Mouse (Mus musculus) MEL (cell line): ENCODE measurements around the gene Rxfp4. TPM values are rescaled to one million over a fixed set of nuclear protein-coding genes. Genes with fewer than 3 reads are reported as not detected.

Experiments used
- DNase-seq: peaks from one replicate; pipeline ENCODE4 v3.0.0; 2011; ENCODE audit warnings: low read depth, low spot score
- H3K27ac ChIP-seq: 2 replicates; pipeline ENCODE4 v1.5.1; 2012; ENCODE audit warnings: low read depth, mild to moderate bottlenecking, control low read depth, low read length, moderate library complexity; ENCODE audit not compliant: control insufficient read depth
- H3K27me3 ChIP-seq, 2 experiments: fragments of 150-350 bp in 1 of 2; sonication (generic) in 1 of 2; 2 replicates each; pipeline ENCODE4 v1.6.1; 2012; ENCODE audit warnings: low read length in 2 of 2, mild to moderate bottlenecking in 2 of 2, improper control_type of control experiment in 1 of 2, moderate library complexity in 1 of 2; ENCODE audit not compliant: insufficient read depth in 2 of 2, control insufficient read depth in 1 of 2
- H3K36me3 ChIP-seq, 2 experiments: 2 replicates each; pipeline ENCODE4 v1.6.1; 2012 to 2014; ENCODE audit warnings: low read length in 2 of 2, improper control_type of control experiment in 1 of 2, inconsistent platforms in 1 of 2, mild to moderate bottlenecking in 1 of 2; ENCODE audit not compliant: insufficient read depth in 2 of 2, control insufficient read depth in 1 of 2
- H3K4me1 ChIP-seq, 2 experiments: fragments of 150-350 bp in 1 of 2; sonication (generic) in 1 of 2; 2 replicates each; pipeline ENCODE4 v1.6.1; 2012; ENCODE audit warnings: low read length in 2 of 2, improper control_type of control experiment in 1 of 2, mild to moderate bottlenecking in 1 of 2; ENCODE audit not compliant: insufficient read depth in 2 of 2, control insufficient read depth in 1 of 2
- H3K4me3 ChIP-seq, 2 experiments: fragments of 150-350 bp in 1 of 2; sonication (generic) in 1 of 2; 2 replicates each; pipeline ENCODE4 v1.5.1; 2012; ENCODE audit warnings: low read depth in 2 of 2, low read length in 2 of 2, mild to moderate bottlenecking in 2 of 2, moderate library complexity in 2 of 2, control low read depth in 1 of 2, improper control_type of control experiment in 1 of 2; ENCODE audit not compliant: control insufficient read depth in 1 of 2, insufficient read depth in 1 of 2
- H3K79me2 ChIP-seq: 2 replicates; pipeline ENCODE4 v1.6.1; 2012; ENCODE audit warnings: mild to moderate bottlenecking, low read length, moderate library complexity; ENCODE audit not compliant: control insufficient read depth, poor library complexity, insufficient read depth
- H3K9ac ChIP-seq: 2 replicates; pipeline ENCODE4 v1.6.1; 2012; ENCODE audit warnings: low read depth, mild to moderate bottlenecking, control low read depth, low read length, moderate library complexity; ENCODE audit not compliant: control insufficient read depth, poor library complexity, severe bottlenecking
- H3K9me3 ChIP-seq: fragments of 150-350 bp; sonication (generic); replicated peaks from 2 replicates; pipeline ENCODE4 v1.6.1; 2012; ENCODE audit warnings: mild to moderate bottlenecking, low read length, improper control_type of control experiment, moderate library complexity; ENCODE audit not compliant: insufficient read depth
- CTCF ChIP-seq, 3 experiments: IDR thresholded peaks in 2 of 3; conservative IDR thresholded peaks in 1 of 3; 2 replicates each; pipeline ENCODE4 v1.5.1; 2011 to 2012; ENCODE audit warnings: low read length in 3 of 3, low read depth in 2 of 3, mild to moderate bottlenecking in 2 of 3, improper control_type of control experiment in 1 of 3, inconsistent platforms in 1 of 3, mixed read lengths in 1 of 3, moderate library complexity in 1 of 3; ENCODE audit not compliant: control insufficient read depth in 1 of 3, insufficient read depth in 1 of 3, poor library complexity in 1 of 3, severe bottlenecking in 1 of 3
- EP300 ChIP-seq, 2 experiments: IDR thresholded peaks; 2 replicates each; pipeline ENCODE4 v1.6.1; 2011; ENCODE audit warnings: improper control_type of control experiment in 2 of 2, low read length in 2 of 2, low read depth in 1 of 2, mild to moderate bottlenecking in 1 of 2
- ETS1 ChIP-seq: IDR thresholded peaks from 2 replicates; pipeline ENCODE4 v1.6.1; 2012; ENCODE audit warnings: low read depth, mild to moderate bottlenecking, inconsistent platforms, low read length, improper control_type of control experiment, moderate library complexity
- HCFC1 ChIP-seq: IDR thresholded peaks from 2 replicates; pipeline ENCODE4 v1.6.1; 2012; ENCODE audit warnings: low read depth, mild to moderate bottlenecking, inconsistent platforms, low read length, improper control_type of control experiment, moderate library complexity
- JUND ChIP-seq: IDR thresholded peaks from 2 replicates; pipeline ENCODE4 v1.6.1; 2011; ENCODE audit warnings: low read depth, mild to moderate bottlenecking, improper control_type of control experiment, low read length
- KAT2A ChIP-seq: conservative IDR thresholded peaks from 2 replicates; pipeline ENCODE4 v1.6.1; 2012; ENCODE audit warnings: low read depth, low read length, improper control_type of control experiment, inconsistent platforms
- MAFK ChIP-seq: IDR thresholded peaks from 2 replicates; pipeline ENCODE4 v1.6.1; 2011; ENCODE audit warnings: low read depth, mild to moderate bottlenecking, low read length, improper control_type of control experiment, borderline replicate concordance
- MAX ChIP-seq: IDR thresholded peaks from 2 replicates; pipeline ENCODE4 v1.6.1; 2011; ENCODE audit warnings: low read length, improper control_type of control experiment
- MEF2A ChIP-seq: IDR thresholded peaks from 2 replicates; pipeline ENCODE4 v1.6.1; 2014; ENCODE audit warnings: low read depth, mild to moderate bottlenecking, inconsistent platforms, low read length, improper control_type of control experiment; ENCODE audit not compliant: poor library complexity, insufficient replicate concordance, severe bottlenecking; ENCODE audit errors: extremely low read depth
- MYC ChIP-seq: IDR thresholded peaks from 2 replicates; pipeline ENCODE4 v1.6.1; 2011; ENCODE audit warnings: low read depth, mild to moderate bottlenecking, low read length, improper control_type of control experiment, moderate library complexity
- NELFE ChIP-seq: IDR thresholded peaks from 2 replicates; pipeline ENCODE4 v1.6.1; 2011; ENCODE audit warnings: low read depth, low read length, improper control_type of control experiment
- NRF1 ChIP-seq: IDR thresholded peaks from 2 replicates; pipeline ENCODE4 v1.6.1; 2014; ENCODE audit warnings: low read depth, mild to moderate bottlenecking, inconsistent platforms, low read length, improper control_type of control experiment, moderate library complexity; ENCODE audit not compliant: poor library complexity, insufficient read depth, severe bottlenecking
- POLR2AphosphoS2 ChIP-seq: IDR thresholded peaks from 2 replicates; pipeline ENCODE4 v1.6.1; 2011; ENCODE audit warnings: low read length, improper control_type of control experiment
- POLR2AphosphoS5 ChIP-seq: IDR thresholded peaks from 2 replicates; pipeline ENCODE4 v1.6.1; 2012; ENCODE audit warnings: low read depth, borderline replicate concordance, mild to moderate bottlenecking, inconsistent platforms, low read length, moderate library complexity, mixed read lengths
- RAD21 ChIP-seq: IDR thresholded peaks from 2 replicates; pipeline ENCODE4 v1.6.1; 2011; ENCODE audit warnings: mild to moderate bottlenecking, low read depth, low read length, improper control_type of control experiment
- RCOR1 ChIP-seq: IDR thresholded peaks from 2 replicates; pipeline ENCODE4 v1.6.1; 2012; ENCODE audit warnings: low read depth, mild to moderate bottlenecking, inconsistent platforms, low read length, improper control_type of control experiment
- SMC3 ChIP-seq: IDR thresholded peaks from 2 replicates; pipeline ENCODE4 v1.6.1; 2011; ENCODE audit warnings: low read depth, low read length, improper control_type of control experiment
- TCF12 ChIP-seq: IDR thresholded peaks from 2 replicates; pipeline ENCODE4 v1.6.1; 2014; ENCODE audit warnings: low read depth, mild to moderate bottlenecking, inconsistent platforms, low read length, improper control_type of control experiment, moderate library complexity
- UBTF ChIP-seq: IDR thresholded peaks from 2 replicates; pipeline ENCODE4 v1.6.1; 2012; ENCODE audit warnings: low read depth, mild to moderate bottlenecking, inconsistent platforms, low read length, improper control_type of control experiment, moderate library complexity, borderline replicate concordance; ENCODE audit not compliant: insufficient read depth
- ZKSCAN1 ChIP-seq: IDR thresholded peaks from 2 replicates; pipeline ENCODE4 v1.6.1; 2012; ENCODE audit warnings: low read depth, mild to moderate bottlenecking, inconsistent platforms, low read length, improper control_type of control experiment, moderate library complexity
- polyA plus RNA-seq, 2 experiments: library from polyadenylated mRNA; stranded (reverse) in 1 of 2; unstranded in 1 of 2; fragments of >175 nt in 1 of 2; fragments of >200 nt in 1 of 2; gene quantifications; 2 replicates each; pipeline versions ENCODE4 v1.2.1 to v1.2.4; 2012; ENCODE audit warnings: low replicate concordance in 2 of 2, low read depth in 1 of 2; ENCODE audit not compliant: insufficient read length in 2 of 2, insufficient read depth in 1 of 2, missing spikeins in 1 of 2
- total RNA-seq: library from RNA; depleted of rRNA; stranded (reverse); fragments of 300-350 nt; gene quantifications from 2 replicates; pipeline ENCODE4 v1.2.3, GENCODE M21; 2012

Gene Rxfp4
- total and polyA plus RNA-seq, 3 experiments, result 0.06 to 0.08 TPM; not detected in 1

DNA sequence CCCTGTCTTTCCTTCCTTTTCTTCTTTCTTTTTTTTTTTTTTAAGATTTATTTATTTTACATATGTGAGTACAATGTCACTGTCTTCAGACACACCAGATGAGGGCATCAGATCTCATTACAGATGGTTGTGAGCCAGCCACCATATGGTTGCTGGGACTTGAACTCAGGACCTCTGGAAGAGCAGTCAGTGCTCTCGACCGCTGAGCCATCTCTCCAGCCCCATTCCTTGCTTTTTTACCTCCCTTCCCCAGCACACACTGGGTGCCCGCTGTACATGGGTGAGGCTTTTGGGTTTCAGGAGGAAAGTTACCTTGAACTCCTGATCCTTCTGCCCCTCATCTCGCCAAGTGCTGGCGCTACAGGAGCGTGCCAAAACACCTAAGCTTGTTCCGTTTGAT, 27.4 kb downstream of the Rxfp4 start:
- Histone ChIP-seq H3K27me3 (no peaks in the 10 kb centered on the region), H3K9me3 (no peaks in the 10 kb centered on the region), H3K4me1 (peaks cover 35 to 47% of the 10 kb centered on the region in 2 experiments), H3K79me2 (peaks cover 97% of the 10 kb centered on the region), H3K9ac (peak overlapping the region; percentile 19; the same call in 1 of the 2 replicates), H3K36me3 (peaks cover 23 to 44% of the 10 kb centered on the region in 2 experiments), H3K4me3 (no peak overlapping the region), H3K27ac (peak overlapping the region; percentile 97)
- no peak for TF ChIP-seq HCFC1
- no peak for DNase-seq

- Histone ChIP-seq H3K9ac (peak overlapping the region; percentile 85), H3K4me1 (peaks cover 40 to 52% of the 10 kb centered on the region in 2 experiments)
Measured at GRCm38 (mm10) chr3:88624951-88625350, 28.0 kb downstream of the Rxfp4 start.

DNA sequence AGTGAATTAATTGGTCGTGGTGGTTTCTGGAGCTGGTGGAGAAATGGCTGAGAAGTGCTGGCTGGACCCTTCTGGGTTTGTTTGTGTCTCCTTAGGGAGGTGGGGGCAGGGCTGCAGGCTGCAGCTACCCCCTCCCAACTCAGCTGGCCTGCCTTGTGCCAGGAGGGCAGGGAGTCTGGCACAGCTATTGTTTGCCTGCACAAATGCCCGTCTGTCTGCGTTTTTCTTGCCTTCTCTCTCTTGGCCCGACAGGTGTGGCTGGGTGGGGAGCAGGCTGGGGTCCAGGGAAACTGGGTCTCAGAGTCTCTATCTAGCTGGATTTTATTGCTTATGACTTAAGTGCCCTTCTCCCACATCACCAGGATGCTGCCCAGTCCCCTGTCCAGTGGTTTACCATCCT, 28.6 kb downstream of the Rxfp4 start:
- H3K79me2 ChIP-seq, result peaks cover 92% of the 10 kb centered on the region
- no peaks in the 10 kb centered on the region for H3K27me3 ChIP-seq
- peaks cover 44 to 58% of the 10 kb centered on the region in 2 experiments for H3K4me1 ChIP-seq
- no peak for DNase-seq
- H3K9me3 ChIP-seq, result no peaks in the 10 kb centered on the region
- H3K36me3 ChIP-seq, result peaks cover 14 to 53% of the 10 kb centered on the region in 2 experiments
- H3K4me3 ChIP-seq, result peak overlapping the region; percentile 78 to 87
- TF ChIP-seq MAFK (no peak), POLR2AphosphoS2 (no peak), KAT2A (no peak), MEF2A (no peak), POLR2AphosphoS5 (no peak), NELFE (no peak), SMC3 (no peak), NRF1 (no peak), ZKSCAN1 (no peak), MAX (no peak), TCF12 (no peak), RAD21 (no peak), UBTF (no peak), MYC (no peak), CTCF (IDR thresholded peaks at IDR 0.05 in 2 of 3, conservative IDR thresholded peaks at IDR 0.05 in 1 of 3; ENCODE audit: control insufficient read depth in 1 of 3, insufficient read depth in 1 of 3, low read depth in 2 of 3, low read length in 3 of 3, poor library complexity in 1 of 3, severe bottlenecking in 1 of 3) (no peak), EP300 (IDR thresholded peaks at IDR 0.05; ENCODE audit: low read depth in 1 of 2, low read length in 2 of 2) (no peak)
- peak overlapping the region; percentile 85 for H3K9ac ChIP-seq
- peak overlapping the region; percentile 97 for H3K27ac ChIP-seq

More at GRCm38 (mm10) chr3:88624951-88625350, 28.0 kb downstream of the Rxfp4 start:
- peak; percentile 46 for DNase-seq
- no peaks in the 10 kb centered on the region for H3K9me3 ChIP-seq
- peaks cover 98% of the 10 kb centered on the region for H3K79me2 ChIP-seq
- H3K27ac ChIP-seq, result peak overlapping the region; percentile 97
- H3K36me3 ChIP-seq, result peaks cover 19 to 49% of the 10 kb centered on the region in 2 experiments
- TF ChIP-seq JUND, result no peak
- TF ChIP-seq MAX, result no peak
- TF ChIP-seq KAT2A, result no peak
- TF ChIP-seq RCOR1, result no peak
- TF ChIP-seq ETS1, result no peak
- TF ChIP-seq UBTF, result no peak
- H3K4me3 ChIP-seq, result no peak overlapping the region; a peak in 1 of 4 replicates
- no peaks in the 10 kb centered on the region for H3K27me3 ChIP-seq
